Mouse (Mus musculus) adrenal gland, postnatal 10 days (tissue): ENCODE data around the gene Ms4a12. TPM values are rescaled to one million over a fixed set of nuclear protein-coding genes. Genes with fewer than 3 reads are reported as not detected.
A peak's percentile ranks its signal among the peaks of the same experiment; 100 is the strongest.
"Not testable (repeated sequence)": the region's sequence is repeated elsewhere in the genome, so short reads cannot be mapped to it uniquely, and the experiment has no call there.

ENCODE experiments used
- DNase-seq: peaks from one replicate; pipeline ENCODE4 v3.0.0; 2021; ENCODE audit warnings: mixed read lengths
- long read RNA-seq, 2 experiments: library from polyadenylated mRNA; stranded (forward); transcript quantifications; one replicate each; pipeline ENCODE4 v2.0.0; 2021
- total RNA-seq, 2 experiments: library from RNA; stranded (reverse); gene quantifications; 2 replicates each; pipeline ENCODE4 v1.2.3; 2021

Ms4a12 gene
- total RNA-seq, result not detected
- long read RNA-seq, experiment 1, result 0 reads
- long read RNA-seq, experiment 2, result 0 reads

DNA sequence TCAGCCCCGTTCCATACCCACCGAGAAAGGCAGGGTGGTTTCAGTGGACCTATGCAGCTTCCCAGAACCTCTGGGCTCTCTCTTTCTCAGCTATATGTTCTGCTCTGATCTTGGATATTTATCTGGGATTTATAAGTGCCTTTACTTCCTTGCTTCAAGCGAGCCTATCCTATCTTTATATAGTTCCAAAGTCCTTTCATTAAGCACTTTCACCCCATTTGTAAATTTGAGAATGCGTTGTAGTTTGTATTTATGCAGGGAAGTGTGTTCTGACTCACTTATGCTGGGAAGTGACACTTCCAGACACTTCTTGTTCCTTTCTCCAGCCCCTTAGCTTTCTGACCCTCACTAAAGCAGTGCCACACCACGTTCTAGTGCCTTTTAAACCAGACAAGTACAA lies at the start of gene Ms4a12:
Gene Ms4a12, minus strand, starts transcription at position 101 of the 400 bp plus-strand sequence.
- no peak for DNase-seq

GRCm38 (mm10) chr19:11280223-11280622 lies 48.0 kb upstream of the Ms4a12 start:
- DNase-seq, result no peak

DNA sequence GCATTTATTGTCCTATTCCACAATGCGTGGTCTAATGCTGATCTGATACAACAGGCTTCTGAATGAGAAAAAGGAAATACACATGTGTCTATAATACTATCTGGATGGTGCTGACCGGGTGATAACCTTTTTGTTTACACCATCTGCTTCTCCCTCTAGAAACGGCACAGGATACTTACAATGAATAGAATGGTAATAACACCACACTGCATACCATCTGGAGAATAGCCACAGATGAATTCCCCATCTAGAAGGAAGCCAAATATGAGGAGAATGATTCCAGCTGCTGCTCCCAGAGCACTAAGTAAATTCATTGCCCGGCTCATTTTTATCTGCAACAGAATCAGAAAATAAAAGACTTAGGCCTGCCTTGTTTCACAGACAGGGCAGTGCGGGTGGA lies 44.2 kb upstream of the Ms4a12 start:
- no peak for DNase-seq

GRCm38 (mm10) chr19:11266956-11267355 lies 34.7 kb upstream of the Ms4a12 start:
- no peak for DNase-seq

DNA sequence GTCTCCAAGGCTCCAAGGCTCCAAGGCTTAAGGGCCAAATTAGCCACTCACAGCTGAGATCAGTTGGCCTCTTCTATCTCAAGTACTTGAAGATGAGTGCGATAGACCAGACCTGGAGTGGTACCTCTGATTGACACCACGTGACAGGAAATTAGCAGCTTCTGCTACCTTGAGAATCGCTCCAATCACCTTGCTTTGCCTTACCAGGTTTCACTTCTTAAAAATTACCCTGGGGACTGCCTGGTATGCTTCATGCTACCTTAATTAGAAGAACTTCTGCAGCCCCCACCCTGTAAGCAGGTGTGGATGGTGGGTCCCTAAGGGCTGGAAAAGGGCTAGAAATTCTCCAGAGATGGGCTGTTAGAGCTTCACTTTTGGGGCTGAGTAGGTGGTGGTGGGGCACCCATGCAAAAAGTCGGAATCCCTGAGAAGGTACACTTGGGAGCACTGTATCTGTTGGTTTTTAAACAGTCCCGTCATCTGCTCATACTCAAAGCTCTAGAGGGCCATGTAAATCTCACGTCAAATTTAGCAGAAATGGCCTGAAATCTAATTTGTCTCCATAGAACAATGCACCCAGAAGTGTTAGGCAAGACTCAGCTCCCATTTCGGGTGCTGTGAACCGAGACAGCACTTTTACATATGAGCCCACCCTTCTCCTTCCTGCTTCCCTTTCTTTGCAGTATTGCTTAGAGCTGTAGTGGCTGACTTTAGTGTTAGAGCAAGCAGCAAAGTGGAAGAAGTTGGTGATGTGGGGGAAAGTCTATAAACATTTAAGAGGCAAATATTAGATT lies 34.0 kb upstream of the Ms4a12 start, which contains the start of gene Ms4a1:
Gene Ms4a1, minus strand, starts transcription at position 190 of the 794 bp plus-strand sequence.
- DNase-seq, result no peak

- no peak for DNase-seq
Measured at GRCm38 (mm10) chr19:11264602-11265185, 32.4 kb upstream of the Ms4a12 start.

GRCm38 (mm10) chr19:11263549-11263948 lies 31.3 kb upstream of the Ms4a12 start:
- DNase-seq, result no peak

GRCm38 (mm10) chr19:11262932-11263331 lies 30.7 kb upstream of the Ms4a12 start:
- not testable (repeated sequence) for DNase-seq

DNA sequence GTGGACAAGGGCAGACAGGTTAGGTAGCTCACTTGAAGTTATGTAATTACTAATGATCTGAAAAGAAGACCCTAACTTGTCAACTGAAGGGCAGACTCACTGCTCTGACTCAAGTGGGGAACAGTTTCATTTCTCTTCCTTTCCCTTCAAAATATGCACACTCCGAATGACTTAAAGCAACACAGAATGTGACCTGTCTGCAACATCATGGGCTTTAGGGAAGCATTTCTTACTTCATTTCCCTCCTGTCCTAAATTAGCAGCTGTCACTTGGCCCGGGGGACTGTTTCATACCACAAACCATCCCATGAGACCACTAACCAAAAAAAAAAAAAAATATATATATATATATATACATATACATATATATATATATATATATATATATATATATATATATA lies 29.3 kb upstream of the Ms4a12 start:
- DNase-seq, result no peak

GRCm38 (mm10) chr19:11244230-11244629 lies 12.0 kb upstream of the Ms4a12 start:
- DNase-seq, result no peak

DNA sequence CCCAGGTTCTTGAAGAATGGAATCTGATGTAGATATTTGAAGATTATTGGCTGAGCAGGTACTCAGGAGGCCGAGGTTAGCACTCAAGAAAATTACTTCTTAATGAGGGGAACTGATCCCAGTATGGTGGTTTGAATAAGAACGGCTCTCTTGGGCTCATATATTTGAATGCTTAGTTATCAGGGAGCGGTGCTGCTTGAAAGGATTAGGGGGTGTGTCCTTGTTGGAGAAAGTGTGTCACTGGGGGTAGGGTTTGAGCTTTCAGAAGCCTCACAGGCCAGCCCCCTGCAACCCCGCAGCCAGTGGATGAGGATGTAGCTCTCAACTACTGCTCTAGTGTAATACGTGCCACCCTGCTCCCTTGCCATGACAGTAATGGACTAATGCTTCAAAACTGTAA lies 10.3 kb upstream of the Ms4a12 start:
- DNase-seq, result no peak

GRCm38 (mm10) chr19:11235820-11236219 lies 3.6 kb upstream of the Ms4a12 start:
- no peak for DNase-seq

DNA sequence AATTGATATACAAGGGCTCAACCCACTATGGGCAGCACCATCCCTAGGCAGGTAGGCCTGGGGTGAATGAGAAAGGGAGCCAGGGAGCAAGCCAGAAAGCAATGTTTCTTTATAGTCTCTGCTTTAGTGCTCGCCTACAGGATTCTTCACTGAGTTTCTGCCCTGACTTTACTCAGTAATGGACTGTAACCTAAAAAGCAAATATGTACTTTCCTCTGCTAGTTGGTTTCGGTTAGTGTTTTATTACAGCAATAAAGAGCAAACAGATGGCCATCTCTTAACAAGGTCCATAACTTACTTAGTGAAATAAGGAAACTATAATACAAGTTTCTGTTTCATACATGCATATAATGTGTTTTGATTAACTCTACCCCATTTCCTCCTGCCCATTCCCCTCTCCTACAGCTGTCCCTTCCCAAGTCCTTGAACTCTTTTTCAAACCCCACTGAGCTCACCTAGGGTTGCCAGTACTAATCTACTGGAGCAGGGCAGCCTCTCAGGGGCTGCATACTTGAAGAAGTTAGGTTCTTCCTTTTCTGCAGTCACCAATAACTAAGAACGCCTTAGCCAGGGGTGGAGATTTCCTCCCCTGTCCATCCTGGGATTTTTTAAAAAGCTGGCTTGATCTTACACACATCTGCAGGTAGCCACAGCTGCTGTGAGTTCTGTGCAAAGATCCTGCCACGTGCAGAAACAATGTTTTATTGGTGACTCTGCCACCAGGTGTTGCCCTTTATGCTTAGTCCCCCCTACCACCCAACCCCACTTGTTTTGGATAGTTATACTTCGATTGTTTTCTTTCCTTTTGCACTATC lies 2.9 kb upstream of the Ms4a12 start:
- no peak for DNase-seq

DNA sequence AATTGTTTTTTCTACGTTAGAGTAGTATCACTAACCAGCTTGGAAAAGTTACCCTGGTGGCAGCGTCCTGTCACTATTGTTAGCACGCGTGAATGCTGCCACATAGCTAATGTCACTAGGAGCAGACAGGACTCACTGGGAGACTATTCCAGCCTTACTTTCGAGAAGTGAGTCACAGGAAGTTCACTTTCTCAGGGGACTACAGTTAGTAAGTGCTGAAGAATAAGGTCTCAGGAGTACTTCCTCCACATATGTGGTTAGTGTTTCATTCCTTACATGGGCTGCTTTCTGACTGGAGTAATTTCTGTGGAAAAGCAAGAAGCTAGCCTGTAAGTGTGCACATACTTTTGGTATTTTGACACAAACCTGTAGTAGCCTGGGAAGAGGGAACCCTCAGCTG lies 2.0 kb upstream of the Ms4a12 start:
- no peak for DNase-seq

- DNase-seq, result no peak
Measured at GRCm38 (mm10) chr19:11196546-11196945, 35.7 kb downstream of the Ms4a12 start, which contains the start of gene Ms4a13. Gene Ms4a13, minus strand, starts transcription at chr19:11196737.

DNA sequence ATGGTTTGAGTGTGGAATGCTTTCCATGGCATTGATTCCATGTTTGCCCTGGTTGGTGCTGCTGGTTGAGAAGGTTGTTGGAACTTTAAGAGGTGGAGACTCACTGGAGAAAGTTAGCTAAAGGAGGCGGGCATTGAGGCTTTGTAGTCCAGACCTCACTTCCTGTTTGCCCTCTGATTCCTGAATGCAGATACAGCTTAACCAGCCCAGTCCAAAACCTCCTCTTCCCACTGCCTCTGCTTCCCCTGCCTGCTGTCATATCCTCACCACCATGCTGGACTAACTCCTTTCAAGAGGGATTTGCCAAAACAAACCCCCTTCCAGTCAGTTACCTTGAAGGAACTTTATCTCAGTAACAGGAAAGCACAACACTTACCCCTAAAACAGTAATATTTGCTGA lies 39.7 kb downstream of the Ms4a12 start:
- DNase-seq, result no peak

GRCm38 (mm10) chr19:11184121-11184520 lies 48.1 kb downstream of the Ms4a12 start:
- DNase-seq, result peak; percentile 22

GRCm38 (mm10) chr19:11177464-11177863 lies 54.8 kb downstream of the Ms4a12 start:
- no peak for DNase-seq

DNA sequence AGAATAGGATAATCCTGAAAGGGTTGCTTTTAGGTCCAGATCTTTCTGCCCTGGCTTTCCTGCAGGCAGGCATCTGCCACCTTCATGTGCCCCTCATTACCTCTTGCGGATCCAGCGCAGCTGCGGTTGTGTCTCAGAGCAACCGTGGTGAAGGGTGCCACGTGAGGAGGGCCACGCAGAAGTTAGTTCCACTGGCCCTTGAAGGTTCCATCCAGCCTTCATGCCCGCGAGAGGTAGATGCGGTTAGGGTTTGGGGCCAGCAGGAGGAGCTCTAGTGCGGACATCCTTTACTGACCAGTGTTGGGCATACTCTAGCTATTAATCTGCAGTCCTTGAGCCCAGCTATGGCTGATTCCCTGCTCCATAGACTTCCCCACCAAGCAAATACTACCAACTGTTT lies 67.1 kb downstream of the Ms4a12 start, which contains the start of gene 1700025F22Rik:
Gene 1700025F22Rik, minus strand, starts transcription at position 149 of the 400 bp plus-strand sequence.
- peak; percentile 7 for DNase-seq
